17 mouse cellular contexts compared by ENCODE assay signal in the genomic region with DNA sequence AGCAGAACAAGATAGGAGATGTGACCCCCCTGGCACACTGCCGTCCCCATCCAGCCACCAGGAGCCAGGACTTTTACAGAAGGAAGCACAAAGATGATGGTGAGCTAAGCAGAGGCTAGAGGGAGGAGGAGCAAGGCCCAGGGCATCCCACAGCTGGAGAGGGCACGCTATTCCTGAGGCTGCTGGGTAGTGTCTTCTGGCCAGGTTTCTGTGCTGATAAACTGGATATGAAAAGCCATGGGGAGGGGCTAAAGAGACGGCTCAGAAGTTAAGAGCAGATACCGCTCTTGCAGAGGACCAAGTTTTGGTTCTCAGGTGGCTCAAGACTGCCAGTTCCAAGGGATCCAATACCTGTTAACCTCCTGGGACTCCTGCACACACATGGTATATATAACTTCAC.
DNase-seq lines count a peak whose midpoint lies in the region; ATAC-seq and TF ChIP-seq lines count a peak whose summit lies in the region.
"Had no signal": no experiment of that assay in that cellular context is flagged by ENCODE, and none has a peak within 500 bp of the region (broad histone marks: within the 10 kb centered on the region; RNA-seq: fewer than 3 reads in every experiment).

No protein-coding gene starts in this region.

- no peak for TF ChIP-seq POLR2A in myocyte (IDR thresholded peaks at IDR 0.05; ENCODE audit: insufficient read length, low read depth)

- peaks cover 45% of the 10 kb centered on the region for H3K4me1 ChIP-seq in limb, embryonic 13.5 days
- H3K4me1 ChIP-seq in limb, embryonic 10.5 days = peaks cover 44% of the 10 kb centered on the region
- peaks cover 17% of the 10 kb centered on the region for H3K4me1 ChIP-seq in embryonic facial prominence, embryonic 11.5 days (ENCODE audit: control insufficient read depth, insufficient read depth, low read length)

- DNase-seq in limb, embryonic 10.5 days (ENCODE audit: low spot score) = no peak
- DNase-seq in MN1 (ENCODE audit: low spot score) = peak; percentile 33
- DNase-seq in embryonic facial prominence, embryonic 11.5 days (ENCODE audit: low spot score) = peak; percentile 26
- no peak for DNase-seq in right cerebral cortex, postnatal 25 days
- DNase-seq in embryo, embryonic 10.5 days (ENCODE audit: low spot score) = no peak
- DNase-seq: gastrocnemius, postnatal 36 days; kidney, adult 18-20 months; kidney, postnatal 36 days; liver; thymus, adult 18-20 months had no signal

- H3K9me3 ChIP-seq in limb, embryonic 13.5 days = no peaks in the 10 kb centered on the region
- H3K9me3 ChIP-seq in limb, embryonic 10.5 days (replicated peaks) = no peaks in the 10 kb centered on the region
- no peaks in the 10 kb centered on the region for H3K9me3 ChIP-seq in embryonic facial prominence, embryonic 11.5 days (replicated peaks; ENCODE audit: control insufficient read depth, low read length)
- H3K9me3 ChIP-seq: forebrain, embryonic 10.5 days; heart, embryonic 10.5 days had no signal

- no peaks in the 10 kb centered on the region for H3K79me2 ChIP-seq in myocyte (ENCODE audit: control insufficient read depth, insufficient read depth)

- H3K27ac ChIP-seq in limb, embryonic 13.5 days = no peak overlapping the region
- no peak overlapping the region for H3K27ac ChIP-seq in limb, embryonic 10.5 days
- H3K27ac ChIP-seq in embryonic facial prominence, embryonic 11.5 days (replicated peaks; ENCODE audit: low read depth, low read length) = no peak overlapping the region
- H3K27ac ChIP-seq: forebrain, embryonic 10.5 days; macrophage had no signal

- ATAC-seq in limb, embryonic 13.5 days (ENCODE audit: low FRiP score, low read depth) = no peak; the same call in 1 of the 2 replicates
- ATAC-seq in embryonic facial prominence, embryonic 11.5 days (replicated peaks; ENCODE audit: insufficient number of reproducible peaks, low FRiP score, low TSS enrichment, low read depth) = no peak
- ATAC-seq: activated CD4-positive, CD25-positive, alpha-beta regulatory T cell, adult 4 months; CD4-positive, CD25-positive, alpha-beta regulatory T cell, adult 4 months had no signal

- no peaks in the 10 kb centered on the region for H3K36me3 ChIP-seq in limb, embryonic 13.5 days
- H3K36me3 ChIP-seq in limb, embryonic 10.5 days = no peaks in the 10 kb centered on the region
- no peaks in the 10 kb centered on the region for H3K36me3 ChIP-seq in embryonic facial prominence, embryonic 11.5 days (replicated peaks; ENCODE audit: control insufficient read depth, insufficient read depth, low read depth, low read length)
- no peaks in the 10 kb centered on the region for H3K36me3 ChIP-seq in myocyte (ENCODE audit: control insufficient read depth, insufficient read depth)
- H3K36me3 ChIP-seq: forebrain, embryonic 10.5 days; heart, embryonic 10.5 days had no signal

- WGBS in limb, embryonic 13.5 days = 62% methylated on average over 4 of the region's 4 CpGs
- 75% methylated on average over 4 of the region's 4 CpGs for WGBS in limb, embryonic 10.5 days
- WGBS in embryonic facial prominence, embryonic 11.5 days = 51% methylated on average over 4 of the region's 4 CpGs

- no peak overlapping the region for H3K9ac ChIP-seq in limb, embryonic 13.5 days
- H3K9ac ChIP-seq in embryonic facial prominence, embryonic 11.5 days (replicated peaks; ENCODE audit: low read length) = no peak overlapping the region

- peak overlapping the region; percentile 21; the same call in 1 of the 2 replicates for H3K4me2 ChIP-seq in limb, embryonic 13.5 days (replicated peaks)
- no peak overlapping the region for H3K4me2 ChIP-seq in embryonic facial prominence, embryonic 11.5 days (ENCODE audit: low read depth, low read length)
- H3K4me2 ChIP-seq in myocyte (ENCODE audit: low read depth) = peak overlapping the region; percentile 66

- no peak overlapping the region for H3ac ChIP-seq in myocyte (ENCODE audit: control insufficient read depth, insufficient read length)

- H3K4me3 ChIP-seq in limb, embryonic 13.5 days = no peak overlapping the region
- no peak overlapping the region for H3K4me3 ChIP-seq in limb, embryonic 10.5 days
- no peak overlapping the region for H3K4me3 ChIP-seq in embryonic facial prominence, embryonic 11.5 days (ENCODE audit: low read depth, low read length)
- H3K4me3 ChIP-seq in myocyte = no peak overlapping the region
- H3K4me3 ChIP-seq: forebrain, embryonic 10.5 days; heart, embryonic 10.5 days had no signal

- no peaks in the 10 kb centered on the region for H3K27me3 ChIP-seq in limb, embryonic 13.5 days
- no peaks in the 10 kb centered on the region for H3K27me3 ChIP-seq in limb, embryonic 10.5 days (ENCODE audit: low read depth, poor library complexity, severe bottlenecking)
- H3K27me3 ChIP-seq in embryonic facial prominence, embryonic 11.5 days (ENCODE audit: control insufficient read depth, insufficient read depth, low read length) = no peaks in the 10 kb centered on the region
- H3K27me3 ChIP-seq in myocyte (ENCODE audit: control insufficient read depth, insufficient read depth, insufficient read length) = peaks cover 15% of the 10 kb centered on the region

TF ChIP-seq in myocyte, 11 proteins besides CTCF, POLR2A, EP300 and RAD21:
- TF ChIP-seq CEBPB (IDR thresholded peaks at IDR 0.05; ENCODE audit: insufficient read depth, poor library complexity, severe bottlenecking) (no peak), MAX (IDR thresholded peaks at IDR 0.05; ENCODE audit: low read depth) (no peak), SRF (IDR thresholded peaks at IDR 0.05; ENCODE audit: control insufficient read depth, insufficient read length, low read depth) (no peak), USF1 (IDR thresholded peaks at IDR 0.05; ENCODE audit: low read depth) (no peak), MYOG (IDR thresholded peaks at IDR 0.05; ENCODE audit: control insufficient read depth in 1 of 3, insufficient read depth in 1 of 3, insufficient read length in 2 of 3, low read depth in 2 of 3) (no peak), TCF12 (IDR thresholded peaks at IDR 0.05; ENCODE audit: insufficient read depth, poor library complexity, severe bottlenecking) (no peak), E2F4 (IDR thresholded peaks at IDR 0.05; ENCODE audit: insufficient read depth) (no peak), MYOD1 (IDR thresholded peaks at IDR 0.05; ENCODE audit: control insufficient read depth in 1 of 3, insufficient read length in 2 of 3, low read depth in 2 of 3) (no peak), POLR2AphosphoS2 (IDR thresholded peaks at IDR 0.05; ENCODE audit: insufficient read length, low read depth) (no peak), REST (IDR thresholded peaks at IDR 0.05; ENCODE audit: insufficient read depth, insufficient read length) (no peak), TCF3 (IDR thresholded peaks at IDR 0.05; ENCODE audit: insufficient read length, low read depth) (no peak)

Comparison
In these comparisons a context has a peak if more than half of its experiments do, and no peak if none do; other contexts are left out.
1. DNase-seq: peak in MN1 (single experiment) and embryonic facial prominence, embryonic 11.5 days (single experiment); none in limb, embryonic 10.5 days (single experiment), right cerebral cortex, postnatal 25 days (single experiment) and embryo, embryonic 10.5 days (single experiment).